In genomic region chr10:119607501-119607900, GRCm38 (mm10) we compare ENCODE assay signal across 24 mouse cellular contexts.
"Had no signal": no experiment of that assay in that cellular context is flagged by ENCODE, and none has a peak within 500 bp of the region (broad histone marks: within the 10 kb centered on the region; RNA-seq: fewer than 3 reads in every experiment).

No protein-coding gene starts in this region.

- H3K36me3 ChIP-seq: embryonic facial prominence, embryonic 10.5 days; embryonic facial prominence, embryonic 12.5 days; embryonic facial prominence, embryonic 13.5 days; embryonic facial prominence, embryonic 15.5 days; forebrain, embryonic 10.5 days; forebrain, embryonic 12.5 days; forebrain, embryonic 15.5 days; heart, embryonic 10.5 days had no signal

- H3K4me2 ChIP-seq: embryonic facial prominence, embryonic 12.5 days; embryonic facial prominence, embryonic 13.5 days; embryonic facial prominence, embryonic 15.5 days; forebrain, embryonic 12.5 days; forebrain, embryonic 13.5 days; forebrain, embryonic 15.5 days had no signal

- DNase-seq: cerebellum, adult 9-11 months; cerebellum, postnatal 10 days; cerebellum, postnatal 14 days; cerebellum, postnatal 25 days; cerebellum, postnatal 36 days; embryo, embryonic 11 days; forebrain, postnatal 0 days; gastrocnemius, adult 2 months; gastrocnemius, postnatal 10 days; gastrocnemius, postnatal 14 days; gastrocnemius, postnatal 25 days; gastrocnemius, postnatal 36 days; heart, adult 18-20 months; heart, adult 2 months had no signal

- H3K27me3 ChIP-seq: embryonic facial prominence, embryonic 12.5 days; embryonic facial prominence, embryonic 13.5 days; embryonic facial prominence, embryonic 15.5 days; forebrain, embryonic 12.5 days; forebrain, embryonic 13.5 days; forebrain, embryonic 15.5 days had no signal

- H3K4me3 ChIP-seq: embryonic facial prominence, embryonic 10.5 days; embryonic facial prominence, embryonic 12.5 days; embryonic facial prominence, embryonic 13.5 days; embryonic facial prominence, embryonic 15.5 days; erythroblast, embryonic 14.5 days; forebrain, embryonic 10.5 days; forebrain, embryonic 12.5 days; forebrain, embryonic 13.5 days; forebrain, embryonic 15.5 days; gastrocnemius, adult 2 months; heart, adult 2 months; heart, embryonic 10.5 days had no signal
